Mouse (Mus musculus) heart, embryonic 12.5 days (tissue): Measurements from ENCODE around the gene Pcna. TPM values are rescaled to one million over a fixed set of nuclear protein-coding genes. Genes with fewer than 3 reads are reported as not detected.

Source experiments
- ATAC-seq: fragments of 200-750 bp; cut with Nextera tagmentation; 2 replicates; pipeline ENCODE4 v1.8.0; 2017; ENCODE audit warnings: moderate TSS enrichment, moderate library complexity; ENCODE audit not compliant: insufficient number of reproducible peaks, low FRiP score
- H3K27ac ChIP-seq: fragments of 300-500 bp; sonication (generic); 2 replicates; pipeline ENCODE4 v1.5.1; 2016; ENCODE audit warnings: mild to moderate bottlenecking, moderate library complexity; ENCODE audit not compliant: poor library complexity, severe bottlenecking
- H3K27me3 ChIP-seq: fragments of 300-500 bp; sonication (generic); replicated peaks from 2 replicates; pipeline ENCODE4 v1.6.1; 2016; ENCODE audit warnings: mild to moderate bottlenecking, moderate library complexity
- H3K36me3 ChIP-seq: fragments of 300-500 bp; sonication (generic); 2 replicates; pipeline ENCODE4 v1.6.1; 2016; ENCODE audit warnings: mild to moderate bottlenecking, moderate library complexity
- H3K4me1 ChIP-seq: fragments of 300-500 bp; sonication (generic); replicated peaks from 2 replicates; pipeline ENCODE4 v1.6.1; 2016; ENCODE audit warnings: mild to moderate bottlenecking
- H3K4me2 ChIP-seq: fragments of 300-500 bp; sonication (generic); 2 replicates; pipeline ENCODE4 v1.6.1; 2016; ENCODE audit warnings: mild to moderate bottlenecking, moderate library complexity
- H3K4me3 ChIP-seq: fragments of 300-500 bp; sonication (generic); 2 replicates; pipeline ENCODE4 v1.5.1; 2016; ENCODE audit warnings: mild to moderate bottlenecking
- H3K9ac ChIP-seq: fragments of 300-500 bp; sonication (generic); 2 replicates; pipeline ENCODE4 v1.6.1; 2016; ENCODE audit warnings: mild to moderate bottlenecking, moderate library complexity
- H3K9me3 ChIP-seq: fragments of 300-500 bp; sonication (generic); replicated peaks from 2 replicates; pipeline ENCODE4 v1.6.1; 2016; ENCODE audit warnings: mild to moderate bottlenecking, moderate library complexity
- WGBS: fragments of 180-500 bp; shearing (Covaris S2); methylation state at CpG from one replicate; pipeline ENCODE4 v1.1.7; 2016; 5-methylcytosine and 5-hydroxymethylcytosine counted together
- polyA plus RNA-seq: library from polyadenylated mRNA; unstranded; fragments of >200 nt; fragmentation: Nextera tagmentation; extraction: Ambion mirVana; gene quantifications from 2 replicates; pipeline ENCODE4 v1.2.1, GENCODE M21; 2016

Pcna gene
- polyA plus RNA-seq, 1 experiment from 2014 or later = 172 TPM

GRCm38 (mm10) chr2:132284492-132285139 is 31.5 kb upstream of the Pcna start:
- no peaks in the 10 kb centered on the region for H3K9me3 ChIP-seq
- 72% methylated on average over 12 of the region's 12 CpGs for WGBS
- peak; percentile 66 for ATAC-seq
- H3K9ac ChIP-seq = no peak overlapping the region
- H3K4me1 ChIP-seq = peaks cover 44% of the 10 kb centered on the region
- peak overlapping the region; percentile 8 for H3K4me2 ChIP-seq
- H3K27me3 ChIP-seq = 0 out of 2 replicates have a peak, but pooled peaks cover 5% of the 10 kb centered on the region
- H3K27ac ChIP-seq = peak overlapping the region; percentile 79
- H3K4me3 ChIP-seq = no peak overlapping the region
- peaks cover 4% of the 10 kb centered on the region; the same call in 1 of the 2 replicates for H3K36me3 ChIP-seq

- no peak for ATAC-seq
- Histone ChIP-seq H3K4me3 (no peak overlapping the region), H3K36me3 (peaks cover 4% of the 10 kb centered on the region; the same call in 1 of the 2 replicates), H3K27ac (peak overlapping the region; percentile 79), H3K9ac (0 out of 2 replicates have a peak overlapping the region, but pooled peaks have one; percentile 28), H3K27me3 (0 out of 2 replicates have a peak, but pooled peaks cover 5% of the 10 kb centered on the region), H3K4me2 (peak overlapping the region; percentile 50), H3K9me3 (no peaks in the 10 kb centered on the region), H3K4me1 (peaks cover 49% of the 10 kb centered on the region)
- 50% methylated on average over 15 of the region's 15 CpGs for WGBS
Measured at GRCm38 (mm10) chr2:132283236-132284070, 30.3 kb upstream of the Pcna start.

GRCm38 (mm10) chr2:132282453-132283174 is 29.5 kb upstream of the Pcna start:
- Histone ChIP-seq H3K27ac (peak overlapping the region; percentile 79), H3K4me3 (0 out of 2 replicates have a peak overlapping the region, but pooled peaks have one; percentile 6), H3K4me1 (peaks cover 54% of the 10 kb centered on the region), H3K4me2 (peak overlapping the region; percentile 50), H3K9ac (peak overlapping the region; percentile 28; the same call in 1 of the 2 replicates), H3K9me3 (no peaks in the 10 kb centered on the region), H3K27me3 (0 out of 2 replicates have a peak, but pooled peaks cover 5% of the 10 kb centered on the region), H3K36me3 (peaks cover 4% of the 10 kb centered on the region; the same call in 1 of the 2 replicates)
- WGBS = 28% methylated on average over 12 of the region's 12 CpGs
- ATAC-seq = no peak

GRCm38 (mm10) chr2:132281560-132282452 is 28.7 kb upstream of the Pcna start:
- H3K4me2 ChIP-seq = peak overlapping the region; percentile 50
- no peaks in the 10 kb centered on the region for H3K9me3 ChIP-seq
- 52% methylated on average over 10 of the region's 10 CpGs for WGBS
- H3K9ac ChIP-seq = peak overlapping the region; percentile 55; the same call in 1 of the 2 replicates
- no peak overlapping the region for H3K4me3 ChIP-seq
- ATAC-seq = no peak
- peaks cover 4% of the 10 kb centered on the region; the same call in 1 of the 2 replicates for H3K36me3 ChIP-seq
- H3K27me3 ChIP-seq = 0 out of 2 replicates have a peak, but pooled peaks cover 5% of the 10 kb centered on the region
- H3K27ac ChIP-seq = no peak overlapping the region; the same call in 1 of the 2 replicates
- peaks cover 54% of the 10 kb centered on the region for H3K4me1 ChIP-seq

DNA sequence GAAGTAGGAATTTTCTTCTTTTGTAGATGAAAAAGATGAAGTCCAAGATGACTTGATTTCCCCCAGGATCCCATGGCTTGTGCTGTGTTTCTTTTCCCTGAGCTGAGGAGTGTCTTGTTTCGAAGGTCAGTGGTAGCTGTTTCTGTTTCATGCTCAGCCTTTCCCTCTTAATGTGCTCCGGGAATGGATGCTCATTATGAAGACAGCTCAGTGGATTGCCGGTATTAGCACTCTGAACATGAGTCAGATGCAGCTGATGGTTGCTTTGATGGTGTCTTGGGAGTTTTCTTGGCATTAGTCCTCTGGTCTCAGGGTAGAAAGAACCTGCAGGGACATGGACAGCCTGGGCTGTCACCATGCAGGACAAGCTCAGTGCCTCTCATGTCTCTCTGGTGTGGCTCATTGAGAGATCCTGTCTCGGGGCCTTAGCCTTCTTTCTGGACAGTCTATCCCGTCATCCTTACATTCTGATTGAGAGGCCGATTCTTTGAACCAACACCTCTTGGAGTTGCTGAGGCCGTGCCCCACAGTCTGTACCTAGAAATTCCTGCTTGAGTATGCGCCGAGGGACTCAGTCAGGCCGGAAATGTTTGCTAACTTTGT is 27.5 kb upstream of the Pcna start:
- H3K9ac ChIP-seq = no peak overlapping the region
- no peak overlapping the region for H3K27ac ChIP-seq

GRCm38 (mm10) chr2:132279978-132280377 is 26.9 kb upstream of the Pcna start:
- H3K9ac ChIP-seq = no peak overlapping the region
- 82% methylated on average over 4 of the region's 4 CpGs for WGBS
- 0 out of 2 replicates have a peak, but pooled peaks cover 2% of the 10 kb centered on the region for H3K9me3 ChIP-seq
- H3K4me2 ChIP-seq = no peak overlapping the region
- H3K4me1 ChIP-seq = peaks cover 47% of the 10 kb centered on the region
- H3K4me3 ChIP-seq = no peak overlapping the region
- H3K27ac ChIP-seq = no peak overlapping the region
- H3K27me3 ChIP-seq = 0 out of 2 replicates have a peak, but pooled peaks cover 5% of the 10 kb centered on the region
- no peak for ATAC-seq
- peaks cover 4% of the 10 kb centered on the region; the same call in 1 of the 2 replicates for H3K36me3 ChIP-seq

More for the DNA sequence above, 27.5 kb upstream of the Pcna start:
- H3K4me3 ChIP-seq = no peak overlapping the region
- ATAC-seq = no peak
- no peak overlapping the region for H3K4me2 ChIP-seq
- 0 out of 2 replicates have a peak, but pooled peaks cover under 1% of the 10 kb centered on the region for H3K9me3 ChIP-seq
- 0 out of 2 replicates have a peak, but pooled peaks cover 5% of the 10 kb centered on the region for H3K27me3 ChIP-seq
- WGBS = 89% methylated on average over 10 of the region's 10 CpGs
- H3K36me3 ChIP-seq = peaks cover 4% of the 10 kb centered on the region; the same call in 1 of the 2 replicates
- H3K4me1 ChIP-seq = peaks cover 53% of the 10 kb centered on the region

DNA sequence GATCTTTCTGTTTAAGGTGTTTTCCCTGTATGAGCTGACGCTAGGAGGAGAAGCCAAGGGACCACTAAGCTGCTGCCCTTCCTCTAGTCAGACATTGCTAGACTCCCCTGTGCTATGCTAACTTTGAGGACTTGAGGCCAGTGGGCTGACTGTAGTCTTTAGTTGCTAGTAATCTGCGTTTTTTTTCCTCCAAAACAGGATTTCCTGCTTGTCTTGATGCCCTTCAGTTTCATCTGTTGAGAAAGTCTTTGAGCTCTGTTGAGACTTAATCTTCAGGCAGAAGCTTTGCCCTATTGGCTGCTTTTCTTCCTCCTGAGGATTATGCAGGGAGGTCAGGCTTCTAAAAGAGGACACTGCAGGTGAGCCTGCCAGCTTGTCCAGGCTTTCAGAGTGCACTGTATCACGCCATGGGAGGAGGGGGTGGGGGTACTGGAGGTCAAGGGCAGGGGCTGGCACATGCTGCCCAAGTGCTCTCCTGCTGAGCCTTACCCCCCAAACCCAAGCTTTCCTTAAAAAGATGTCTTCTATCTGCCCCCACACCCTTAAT is 26.3 kb upstream of the Pcna start:
- Histone ChIP-seq H3K27ac (no peak overlapping the region), H3K36me3 (peaks cover 4% of the 10 kb centered on the region; the same call in 1 of the 2 replicates), H3K27me3 (0 out of 2 replicates have a peak, but pooled peaks cover 1% of the 10 kb centered on the region), H3K9ac (no peak overlapping the region), H3K9me3 (0 out of 2 replicates have a peak, but pooled peaks cover 2% of the 10 kb centered on the region), H3K4me2 (no peak overlapping the region), H3K4me3 (no peak overlapping the region), H3K4me1 (peaks cover 41% of the 10 kb centered on the region)
- 72% methylated on average over 3 of the region's 3 CpGs for WGBS
- no peak for ATAC-seq

DNA sequence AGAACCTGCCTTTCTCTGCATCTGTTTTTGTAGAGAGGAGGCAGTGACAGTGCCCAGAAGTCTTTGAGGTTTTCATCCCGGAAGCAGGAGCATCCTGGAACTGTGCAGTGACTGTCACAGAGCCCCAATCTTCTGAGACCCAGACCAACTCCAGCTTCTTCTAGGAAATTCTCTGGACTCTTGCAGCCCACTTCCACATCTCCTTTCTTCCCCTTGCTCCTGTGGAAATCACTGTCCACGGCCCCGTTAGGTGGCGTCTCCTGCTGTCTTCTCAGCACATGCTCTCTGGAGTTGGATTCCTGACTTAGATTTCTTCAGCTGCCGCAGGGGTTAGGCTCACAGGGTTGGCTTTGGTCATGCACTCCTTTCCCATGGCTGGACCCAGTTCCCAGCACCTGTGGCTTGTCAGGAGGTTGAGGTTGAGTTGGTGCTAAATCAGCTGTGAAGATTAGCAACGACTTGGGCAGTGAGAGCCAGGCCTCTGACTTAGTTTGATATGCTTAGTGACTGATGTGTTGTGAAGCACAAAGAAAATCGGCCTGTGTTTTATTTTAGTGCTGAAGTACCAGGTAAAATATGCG is 25.2 kb upstream of the Pcna start:
- Histone ChIP-seq H3K4me3 (no peak overlapping the region), H3K27me3 (no peaks in the 10 kb centered on the region), H3K4me2 (no peak overlapping the region), H3K36me3 (peaks cover 4% of the 10 kb centered on the region; the same call in 1 of the 2 replicates), H3K4me1 (peaks cover 32% of the 10 kb centered on the region), H3K27ac (no peak overlapping the region), H3K9ac (no peak overlapping the region), H3K9me3 (0 out of 2 replicates have a peak, but pooled peaks cover 2% of the 10 kb centered on the region)
- WGBS = 66% methylated on average over 8 of the region's 8 CpGs
- no peak for ATAC-seq

GRCm38 (mm10) chr2:132276249-132276648 is 23.1 kb upstream of the Pcna start:
- Histone ChIP-seq H3K27me3 (no peaks in the 10 kb centered on the region), H3K9ac (no peak overlapping the region), H3K36me3 (peaks cover 4% of the 10 kb centered on the region; the same call in 1 of the 2 replicates), H3K4me2 (no peak overlapping the region), H3K9me3 (0 out of 2 replicates have a peak, but pooled peaks cover 2% of the 10 kb centered on the region), H3K27ac (no peak overlapping the region), H3K4me3 (no peak overlapping the region), H3K4me1 (0 out of 2 replicates have a peak, but pooled peaks cover 11% of the 10 kb centered on the region)
- ATAC-seq = no peak
- WGBS = 64% methylated on average over 4 of the region's 4 CpGs
